Mouse (Mus musculus) layer of hippocampus, adult 18-20 months (tissue): ENCODE measurements at regions not wholly inside any gene's neighbourhood (a gene's known extent, or its start where the extent isn't known, plus 50 kb on each side); places are given as distances from the start of the nearest gene placed in this dataset.
A peak's percentile ranks its signal among the peaks of the same experiment; 100 is the strongest.

Experiments
- DNase-seq, 2 experiments: peaks; one replicate each; pipeline ENCODE4 v3.0.0; 2022; ENCODE audit warnings: low spot score in 2 of 2

- no peak for DNase-seq
Observed at GRCm38 (mm10) chr9:103922356-103922755, 80.0 kb upstream of the Nphp3 start.

GRCm38 (mm10) chr9:103924641-103925040 lies 77.7 kb upstream of the Nphp3 start:
- DNase-seq: peak in 1 of 2 experiments; percentile 15

GRCm38 (mm10) chr9:103925486-103925885 lies 76.9 kb upstream of the Nphp3 start:
- DNase-seq: no peak

- no peak for DNase-seq
Observed at GRCm38 (mm10) chr9:103928744-103929527, 73.4 kb upstream of the Nphp3 start.

- peak; percentile 34 to 74 for DNase-seq
Observed at GRCm38 (mm10) chr9:103938070-103938469, 64.3 kb upstream of the Nphp3 start.

GRCm38 (mm10) chr9:103940010-103940409 lies 62.3 kb upstream of the Nphp3 start:
- no peak for DNase-seq

DNA sequence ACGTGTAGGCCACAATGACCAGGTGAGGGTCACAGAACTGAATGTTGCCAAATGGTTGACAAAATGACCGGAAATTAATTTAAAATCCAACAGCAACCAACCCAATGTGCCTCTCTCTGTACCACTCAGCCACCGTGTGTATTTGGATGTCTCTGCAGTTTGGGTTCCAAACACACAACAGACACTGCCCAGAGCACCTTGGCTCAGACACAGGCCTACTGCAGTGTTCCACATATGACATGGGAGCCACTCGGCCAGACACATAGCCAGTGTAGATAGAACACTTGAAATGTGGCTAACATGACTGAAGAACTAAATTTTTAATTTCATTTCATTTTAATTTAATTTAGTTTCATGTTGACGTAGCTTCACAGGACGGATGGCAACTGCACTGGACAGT lies 61.8 kb upstream of the Nphp3 start:
- DNase-seq: no peak

DNA sequence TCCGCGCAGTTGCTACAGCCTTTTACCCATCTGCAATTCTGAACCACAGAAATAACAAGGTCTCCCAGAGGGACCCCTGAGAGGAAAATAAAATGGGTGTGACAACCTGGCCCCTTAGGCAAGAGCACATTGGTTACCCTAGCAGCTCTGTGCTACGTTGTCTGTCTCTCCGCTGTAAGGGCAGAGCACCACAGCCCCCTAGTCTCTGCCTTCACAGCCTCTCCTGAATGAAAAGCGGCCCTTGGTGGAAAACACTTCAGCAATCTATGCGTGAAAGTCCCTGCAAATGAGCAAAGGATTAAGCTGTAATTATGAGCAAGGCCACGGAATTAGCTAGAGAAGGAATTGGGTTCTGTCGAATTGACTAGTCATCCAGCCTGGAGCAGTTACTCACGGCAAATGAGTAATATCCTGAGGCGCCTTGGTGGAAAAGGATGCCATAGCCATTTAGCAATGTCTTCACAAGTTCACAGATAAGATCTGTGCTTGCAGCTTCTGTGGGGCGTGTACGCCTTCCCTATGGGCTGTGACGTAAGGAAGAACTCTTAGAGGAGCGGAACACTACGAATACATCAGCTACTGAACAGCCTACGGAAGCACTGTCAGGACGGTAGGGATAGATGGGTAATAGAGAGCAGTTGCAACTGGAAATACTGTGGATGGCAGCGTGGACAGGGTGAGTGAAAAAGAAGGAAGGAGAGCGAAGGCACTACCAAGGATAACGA lies 61.0 kb upstream of the Nphp3 start:
- no peak for DNase-seq

DNA sequence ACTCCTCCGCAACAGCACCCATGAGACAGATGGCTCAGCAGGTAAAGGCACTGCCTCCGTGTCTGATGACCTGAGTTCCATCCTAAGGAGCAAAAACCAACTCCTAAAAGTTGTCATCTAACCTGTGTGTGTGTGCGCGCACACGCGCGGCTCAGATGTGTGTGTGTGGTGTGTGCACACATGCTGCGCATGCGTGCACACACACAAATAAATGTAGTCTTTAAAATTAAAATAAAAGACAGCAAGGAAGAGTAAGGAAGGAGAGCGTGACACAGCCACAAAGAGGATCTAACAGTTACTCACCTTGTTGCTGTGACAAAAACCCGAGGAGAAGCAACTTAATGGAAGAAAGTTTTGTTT lies 60.5 kb upstream of the Nphp3 start:
- no peak for DNase-seq

GRCm38 (mm10) chr9:103945406-103945805 lies 56.9 kb upstream of the Nphp3 start:
- no peak for DNase-seq

GRCm38 (mm10) chr9:103951799-103952198 lies 50.5 kb upstream of the Nphp3 start:
- DNase-seq: no peak
